Comparison of ENCODE assay signal across 8 mouse cellular contexts in the genomic region with DNA sequence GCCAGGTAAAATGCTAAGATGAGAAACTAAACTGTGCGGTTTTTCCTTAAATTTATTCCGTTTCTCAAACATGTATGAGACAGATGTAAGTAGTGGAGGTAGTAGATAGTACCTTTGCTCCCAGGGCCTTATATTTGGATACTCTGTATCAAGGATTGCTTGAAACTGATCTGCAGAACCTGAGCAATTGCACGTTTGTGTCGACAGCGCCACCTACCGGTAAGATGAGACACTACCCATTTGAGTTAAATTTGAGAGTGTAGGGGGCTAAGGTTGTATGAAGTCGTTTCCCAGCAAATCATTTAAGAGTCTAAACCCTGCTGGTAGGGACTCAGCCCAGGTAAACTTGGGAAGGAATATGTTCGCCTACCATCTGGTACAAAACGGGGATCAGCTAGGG. TPM values are rescaled to one million over a fixed set of nuclear protein-coding genes. Genes with fewer than 3 reads are reported as not detected.
DNase-seq lines count a peak whose midpoint lies in the region; ATAC-seq and TF ChIP-seq lines count a peak whose summit lies in the region.

No protein-coding gene starts in this region.

- TF ChIP-seq CTCF in lung, embryonic 14.5 days (IDR thresholded peaks at IDR 0.05; ENCODE audit: low read depth): peak; percentile 95

- DNase-seq in cerebellum, adult 18-20 months: peak; percentile 69 to 78
- DNase-seq in cerebellum, adult 11-12 months: no peak
- DNase-seq in ES-CJ7 (ENCODE audit: low read depth, low spot score): peak; percentile 85
- DNase-seq in cerebellum, postnatal 10 days: peak; percentile 84 to 89
- DNase-seq in gastrocnemius, postnatal 14 days: peak; percentile 64
- peak; percentile 56 to 85 for DNase-seq in kidney, postnatal 36 days
- peak; percentile 92 for DNase-seq in lung, embryonic 14.5 days
- DNase-seq in right cerebral cortex, postnatal 4 days: peak; percentile 71

- H3K9ac ChIP-seq in lung, embryonic 14.5 days: no peak overlapping the region

- ATAC-seq in lung, embryonic 14.5 days (ENCODE audit: insufficient read depth): peak; percentile 51

- no peak overlapping the region for H3K4me3 ChIP-seq in lung, embryonic 14.5 days (ENCODE audit: low read depth, low read length)

- no peaks in the 10 kb centered on the region for H3K4me1 ChIP-seq in lung, embryonic 14.5 days (ENCODE audit: insufficient read depth)

- no peak overlapping the region for H3K27ac ChIP-seq in lung, embryonic 14.5 days (ENCODE audit: low read depth)

- H3K36me3 ChIP-seq in lung, embryonic 14.5 days (ENCODE audit: insufficient read depth): no peaks in the 10 kb centered on the region

- no peaks in the 10 kb centered on the region for H3K27me3 ChIP-seq in lung, embryonic 14.5 days (ENCODE audit: insufficient read depth, low read length)

- intact Hi-C loops in gastrocnemius, postnatal 14 days (cut with DNase I; ENCODE audit: low total_unique reads): loop anchor here (10.0 kb wide), 1 partner anchor 185 kb away; no protein-coding TSS in a partner anchor

- 5% methylated on average over 9 of the region's 9 CpGs for WGBS in lung, embryonic 14.5 days

- no peak overlapping the region for H3K4me2 ChIP-seq in lung, embryonic 14.5 days

- no peaks in the 10 kb centered on the region for H3K9me3 ChIP-seq in lung, embryonic 14.5 days (ENCODE audit: low read depth, low read length)

RNA-seq across cellular contexts. Expression of gene Tnk2, which starts 45.8 kb away (rescaled TPM):
- 10 to 100 TPM; 34.6 to 42.8 TPM for total RNA-seq in gastrocnemius, postnatal 14 days (2021)
- 20.0 and 21.6 TPM in 2 replicates for polyA plus RNA-seq in lung, embryonic 14.5 days (2014; fragmentation: Nextera tagmentation; extraction: Ambion mirVana)

RNA-seq across cellular contexts. Expression of gene Muc4, which starts 46.2 kb away (rescaled TPM):
- total RNA-seq in gastrocnemius, postnatal 14 days (2021): under 1 TPM; 0.22 to 0.33 TPM
- 0.67 and 0.93 TPM in 2 replicates for polyA plus RNA-seq in lung, embryonic 14.5 days (2014; fragmentation: Nextera tagmentation; extraction: Ambion mirVana)
